Mouse (Mus musculus) brain, adult 10 weeks (tissue): ENCODE results near the gene 4933436I01Rik. TPM values are rescaled to one million over a fixed set of nuclear protein-coding genes. Genes with fewer than 3 reads are reported as not detected.

Experiments
- polyA plus RNA-seq: library from polyadenylated mRNA; stranded (reverse); fragments of 350-450 nt; fragmentation: Illumina TruSeq; extraction: RNeasy Lipid Tissue Mini Kit (QIAGEN cat#74804); gene quantifications from one replicate; pipeline ENCODE4 v1.2.3, GENCODE M21; 2015; ENCODE audit warnings: low read depth, low replicate concordance

The 4933436I01Rik gene
- not detected for polyA plus RNA-seq

GRCm38 (mm10) chrX:67921350-67921749, at the start of gene 4933436I01Rik:
TSS of gene 4933436I01Rik (minus strand) at chrX:67921450.

Other genes with a start within 250 kb of the 4933436I01Rik start
- gene Gm1140, start 227.9 kb downstream of the 4933436I01Rik start, polyA plus RNA-seq: not detected
- not detected for gene Gm14692, start 225.8 kb downstream of the 4933436I01Rik start, polyA plus RNA-seq